Mouse (Mus musculus) gonadal fat pad, adult 2 months (tissue): Measurements from ENCODE around the gene Apela. TPM values are rescaled to one million over a fixed set of nuclear protein-coding genes. Genes with fewer than 3 reads are reported as not detected.
"Not testable (repeated sequence)": the region's sequence is repeated elsewhere in the genome, so short reads cannot be mapped to it uniquely, and the experiment has no call there.

Experiments used
- DNase-seq: peaks from one replicate; pipeline ENCODE4 v3.0.0-alpha.2; 2012; ENCODE audit warnings: low read depth
- polyA plus RNA-seq: library from polyadenylated mRNA; depleted of rRNA; stranded (reverse); fragments of >200 nt; gene quantifications from 2 replicates; pipeline ENCODE4 v1.2.3, GENCODE M21; 2012; rRNA removed

Gene Apela
- polyA plus RNA-seq, 1 experiment: not detected

DNA sequence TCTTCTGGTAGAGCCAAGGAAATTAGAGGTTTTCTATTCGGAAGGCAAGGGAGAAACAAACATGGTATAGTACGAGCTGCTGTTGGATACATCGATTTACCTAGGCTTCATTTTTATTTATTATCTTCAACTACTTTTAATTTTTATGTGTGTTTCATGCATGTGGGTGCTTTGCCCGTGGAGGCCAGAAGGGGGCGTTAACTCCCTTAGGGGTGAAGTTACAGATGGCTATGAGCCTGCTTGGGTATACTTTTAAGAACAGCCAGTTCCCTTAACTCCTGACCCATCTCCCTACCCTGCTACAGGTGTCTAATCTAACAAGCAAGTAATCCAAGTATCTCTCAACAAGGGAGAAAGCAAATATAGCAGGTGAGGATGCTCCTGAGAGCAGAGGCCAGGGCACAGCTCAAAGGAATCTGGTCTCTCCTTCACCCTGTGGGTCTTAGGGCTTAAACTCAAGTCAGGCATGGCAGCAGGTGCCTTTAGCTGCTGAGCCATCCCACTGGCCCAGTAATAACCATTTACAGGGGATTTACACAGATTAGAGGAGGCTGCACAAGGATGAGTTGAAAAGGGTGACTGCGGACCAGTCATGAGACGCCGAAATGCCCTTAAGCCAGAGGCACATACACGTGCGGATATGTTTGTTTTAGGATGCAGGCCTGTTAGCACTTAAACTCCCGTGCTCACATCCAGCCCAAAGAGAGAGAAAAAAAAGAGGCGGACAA is 8.0 kb downstream of the Apela start:
- no peak for DNase-seq

DNA sequence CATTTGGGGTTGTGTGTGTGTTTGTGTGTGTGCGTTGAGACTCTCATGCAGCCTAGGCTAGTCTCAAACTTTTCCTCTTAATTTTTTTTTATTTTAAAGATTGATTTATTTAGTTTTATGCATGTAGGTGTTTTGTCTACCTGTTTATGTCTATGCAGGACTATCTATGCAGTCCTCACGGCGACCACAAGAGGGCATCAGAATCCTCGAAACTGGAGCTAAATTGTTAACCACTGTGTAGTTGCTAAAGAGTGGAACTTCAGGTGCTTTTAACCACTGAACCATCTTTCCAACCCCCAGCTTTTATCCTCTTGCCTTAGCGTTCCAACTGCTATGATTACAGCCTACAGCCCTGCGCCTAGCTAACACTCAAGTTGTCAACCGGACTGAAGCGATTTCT is 14.7 kb downstream of the Apela start:
- no peak for DNase-seq

- DNase-seq: no peak
Observed at GRCm38 (mm10) chr8:65018423-65018822, 18.7 kb downstream of the Apela start, which contains the start of the genes Trim61 and Trim60. Trim61 (minus strand) TSS chr8:65018523. Trim60 (minus strand) TSS chr8:65018584.

- not testable (repeated sequence) for DNase-seq
Observed at GRCm38 (mm10) chr8:65007616-65008015, 29.5 kb downstream of the Apela start.

GRCm38 (mm10) chr8:64998806-64999365 is 38.2 kb downstream of the Apela start:
- DNase-seq: no peak

DNA sequence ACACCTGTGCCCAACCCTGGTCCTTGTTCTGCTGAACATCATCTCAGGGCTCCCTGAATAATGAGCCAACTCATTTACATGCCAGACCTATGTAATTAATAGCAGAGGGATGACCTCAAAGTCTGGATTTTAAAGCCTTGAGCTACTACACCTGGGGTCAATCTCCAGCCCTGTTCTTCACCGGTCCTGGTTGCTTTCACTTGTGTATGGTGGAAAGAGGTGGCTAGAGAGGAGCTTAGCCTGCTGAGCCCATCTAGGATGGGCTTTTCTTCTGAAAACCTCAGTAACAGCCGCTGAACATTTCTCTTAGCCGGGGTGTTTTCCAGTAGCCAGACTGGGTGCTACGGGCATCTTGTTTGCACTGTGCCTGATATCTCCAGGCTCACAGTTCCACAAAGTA is 49.4 kb downstream of the Apela start, which contains the start of gene Trim75:
Gene Trim75 (minus strand): TSS at position 101 of the 400 bp plus-strand sequence.
- no peak for DNase-seq

DNA sequence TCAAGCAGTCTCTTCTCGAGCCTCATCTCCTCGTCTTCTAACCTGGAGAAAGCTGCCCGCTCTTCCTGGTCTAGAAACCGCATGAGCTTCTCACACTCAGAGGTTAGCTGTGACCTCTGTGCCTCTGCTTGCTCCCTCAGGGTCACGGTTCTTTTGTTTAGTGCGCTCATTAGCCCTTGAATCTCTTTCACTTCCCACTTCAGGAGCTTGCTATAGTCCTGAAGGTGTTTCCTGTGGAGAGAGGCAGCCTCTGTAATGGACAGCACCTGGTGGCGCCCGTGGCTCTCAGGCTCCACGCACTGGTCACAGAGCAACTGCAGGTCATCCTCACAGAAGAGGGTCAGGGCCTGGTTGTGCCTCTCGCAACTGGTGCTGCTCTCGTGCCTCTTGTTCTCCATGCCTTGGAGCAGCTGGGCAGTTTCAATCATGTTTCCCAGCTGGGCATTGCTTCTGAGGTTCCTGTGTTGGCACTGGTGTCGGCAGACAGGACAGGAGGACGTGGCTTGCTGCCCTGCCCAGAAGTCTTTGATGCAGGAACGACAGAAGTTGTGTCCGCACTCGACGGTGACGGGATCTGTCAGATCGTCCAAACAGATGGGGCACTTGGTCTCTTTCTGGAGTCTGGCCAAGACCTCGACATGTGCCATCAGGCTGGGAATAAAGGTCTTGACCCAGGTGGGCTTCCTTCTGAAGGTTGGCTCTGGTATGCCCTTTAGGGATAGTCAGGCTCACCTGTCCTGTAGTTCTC is 53.8 kb downstream of the Apela start:
- DNase-seq: no peak

Other genes starting within 250 kb of the Apela start
- 30.3 and 43.5 TPM in 2 replicates for gene Klhl2, start 187.3 kb downstream of the Apela start, polyA plus RNA-seq
- 55.8 and 60.6 TPM in 2 replicates for gene Tmem192, start 90.2 kb downstream of the Apela start, polyA plus RNA-seq
- not detected in 2 replicates for gene Trim75, start 49.5 kb downstream of the Apela start, polyA plus RNA-seq
- gene Trim61, start 18.8 kb downstream of the Apela start, polyA plus RNA-seq: not detected in 2 replicates
- gene Trim60, start 18.8 kb downstream of the Apela start, polyA plus RNA-seq: not detected in 2 replicates
- gene Gm10663, start 37.7 kb upstream of the Apela start, polyA plus RNA-seq: not detected in 2 replicates
- gene BC030870, start 92.2 kb upstream of the Apela start, polyA plus RNA-seq: not detected in 2 replicates